In the genomic region with DNA sequence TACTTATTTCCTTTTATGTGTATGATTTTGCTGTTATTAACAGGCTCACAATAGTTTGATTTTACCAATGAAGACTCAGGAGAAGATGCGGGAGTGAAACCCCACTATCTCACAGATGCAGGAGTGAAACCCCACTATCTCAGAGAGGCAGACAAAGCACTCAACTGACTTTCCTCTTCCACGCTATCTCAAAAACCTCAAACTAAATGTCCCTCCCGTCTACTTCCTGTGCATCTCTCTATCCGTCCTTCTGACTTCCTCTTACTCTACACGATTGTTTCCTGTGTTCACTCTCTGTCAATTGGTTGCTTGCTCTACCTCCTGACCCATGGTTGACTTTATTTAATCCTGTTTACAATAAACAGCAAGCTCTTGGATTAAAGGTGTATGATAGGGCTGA, we compare ENCODE assay signal across 22 mouse cellular contexts.
DNase-seq lines count a peak whose midpoint lies in the region; ATAC-seq and TF ChIP-seq lines count a peak whose summit lies in the region.
"Had no signal": no experiment of that assay in that cellular context is flagged by ENCODE, and none has a peak within 500 bp of the region (broad histone marks: within the 10 kb centered on the region; RNA-seq: fewer than 3 reads in every experiment).

No protein-coding gene starts in this region.

- H3K27me3 ChIP-seq in thymus, adult 2 months (ENCODE audit: control insufficient read depth, insufficient read depth, low read length) = no peaks in the 10 kb centered on the region
- H3K27me3 ChIP-seq in liver, embryonic 14.5 days (ENCODE audit: control insufficient read depth, insufficient read depth, low read length) = no peaks in the 10 kb centered on the region
- H3K27me3 ChIP-seq in splenic B cell, adult 2 months (ENCODE audit: control insufficient read depth, insufficient read depth, low read length, poor library complexity, severe bottlenecking) = no peaks in the 10 kb centered on the region
- no peaks in the 10 kb centered on the region for H3K27me3 ChIP-seq in heart, adult 2 months (ENCODE audit: control insufficient read depth, insufficient read depth, low read length)
- H3K27me3 ChIP-seq: intestine, embryonic 15.5 days; kidney, embryonic 15.5 days; limb, embryonic 13.5 days; lung, embryonic 15.5 days; midbrain, embryonic 12.5 days had no signal

- intact Hi-C loops in heart, postnatal 10 days (cut with DNase I) = no loop called here
- intact Hi-C loops in heart, adult 2 months (cut with DNase I) = no loop called here

- no peak for TF ChIP-seq POLR2A in thymus, adult 2 months (IDR thresholded peaks at IDR 0.05; ENCODE audit: control insufficient read depth, extremely low read depth, insufficient read depth, low read length, poor library complexity)
- TF ChIP-seq POLR2A in heart, adult 2 months (IDR thresholded peaks at IDR 0.05; ENCODE audit: insufficient read depth, low read depth, low read length) = no peak

- TF ChIP-seq CTCF in thymus, adult 2 months (IDR thresholded peaks at IDR 0.05; ENCODE audit: borderline replicate concordance, control insufficient read depth, extremely low read depth, insufficient read depth, low read length, poor library complexity) = no peak
- no peak for TF ChIP-seq CTCF in liver, embryonic 14.5 days (IDR thresholded peaks at IDR 0.05; ENCODE audit: low read depth)
- TF ChIP-seq CTCF in heart, adult 2 months (IDR thresholded peaks at IDR 0.05) = no peak

- no peaks in the 10 kb centered on the region for H3K36me3 ChIP-seq in thymus, adult 2 months (ENCODE audit: control insufficient read depth, insufficient read depth, low read length)
- H3K36me3 ChIP-seq in liver, embryonic 14.5 days (replicated peaks; ENCODE audit: control insufficient read depth, insufficient read depth, low read depth) = no peaks in the 10 kb centered on the region
- H3K36me3 ChIP-seq in splenic B cell, adult 2 months (ENCODE audit: control insufficient read depth, insufficient read depth, low read length, poor library complexity, severe bottlenecking) = no peaks in the 10 kb centered on the region
- H3K36me3 ChIP-seq in heart, adult 2 months (ENCODE audit: control insufficient read depth, insufficient read depth, low read length) = no peaks in the 10 kb centered on the region
- H3K36me3 ChIP-seq: heart, embryonic 10.5 days; intestine, embryonic 15.5 days; kidney, embryonic 15.5 days; limb, embryonic 13.5 days; lung, embryonic 15.5 days; midbrain, embryonic 12.5 days had no signal

- H3K79me2 ChIP-seq in heart, adult 2 months (replicated peaks; ENCODE audit: control insufficient read depth, insufficient read depth, low read length) = no peaks in the 10 kb centered on the region

- H3K9ac ChIP-seq in liver, embryonic 14.5 days (replicated peaks) = no peak overlapping the region
- H3K9ac ChIP-seq in heart, adult 2 months (ENCODE audit: low read depth, low read length) = no peak overlapping the region
- H3K9ac ChIP-seq: hindbrain, embryonic 14.5 days; intestine, embryonic 15.5 days; kidney, embryonic 15.5 days; limb, embryonic 13.5 days; lung, embryonic 15.5 days; midbrain, embryonic 12.5 days had no signal

- no peak overlapping the region for H3K4me3 ChIP-seq in thymus, adult 2 months (ENCODE audit: control insufficient read depth, insufficient read depth, low read length)
- H3K4me3 ChIP-seq in liver, embryonic 14.5 days (ENCODE audit: insufficient read depth in 1 of 2, low read depth in 2 of 2, low read length in 2 of 2) = no peak overlapping the region
- H3K4me3 ChIP-seq in heart, adult 2 months = no peak overlapping the region
- H3K4me3 ChIP-seq: heart, embryonic 10.5 days; intestine, embryonic 15.5 days; kidney, embryonic 15.5 days; limb, embryonic 13.5 days; lung, embryonic 15.5 days; midbrain, embryonic 12.5 days had no signal

- no peaks in the 10 kb centered on the region for H3K4me1 ChIP-seq in thymus, adult 2 months (replicated peaks; ENCODE audit: control insufficient read depth, insufficient read depth, low read length)
- H3K4me1 ChIP-seq in liver, embryonic 14.5 days (replicated peaks; ENCODE audit: control insufficient read depth in 2 of 2, insufficient read depth in 2 of 2, low read length in 1 of 2) = peaks cover 4 to 27% of the 10 kb centered on the region in 2 experiments; a peak in 3 of 4 replicates
- no peaks in the 10 kb centered on the region for H3K4me1 ChIP-seq in heart, adult 2 months (ENCODE audit: control insufficient read depth, insufficient read depth, low read length)
- H3K4me1 ChIP-seq: intestine, embryonic 15.5 days; limb, embryonic 13.5 days; lung, embryonic 15.5 days; midbrain, embryonic 12.5 days had no signal

- peak; percentile 84 for TF ChIP-seq EP300 in liver, embryonic 14.5 days (IDR thresholded peaks at IDR 0.05; ENCODE audit: low read depth)
- no peak for TF ChIP-seq EP300 in heart, adult 2 months (IDR thresholded peaks at IDR 0.05; ENCODE audit: insufficient read depth, low read depth, low read length)

- 11% methylated on average over 5 of the region's 5 CpGs for WGBS in thymus, adult 2 months
- WGBS in liver, embryonic 14.5 days (ENCODE audit: insufficient replicate concordance) = 6% methylated on average over 5 of the region's 5 CpGs
- WGBS in heart, adult 2 months = 48% methylated on average over 5 of the region's 5 CpGs

- peak; percentile 53 for ATAC-seq in granulocyte monocyte progenitor cell, adult 5-6 weeks (replicated peaks; ENCODE audit: poor library complexity, severe bottlenecking)
- peak; percentile 73 for ATAC-seq in liver, embryonic 14.5 days (ENCODE audit: insufficient read depth)
- ATAC-seq: forebrain, embryonic 16.5 days had no signal

- no peak overlapping the region for H3K27ac ChIP-seq in thymus, adult 2 months (ENCODE audit: control insufficient read depth, insufficient read depth, low read length)
- H3K27ac ChIP-seq in liver, embryonic 14.5 days = no peak overlapping the region
- no peak overlapping the region for H3K27ac ChIP-seq in heart, adult 2 months
- H3K27ac ChIP-seq: heart, embryonic 10.5 days; hindbrain, embryonic 14.5 days; intestine, embryonic 15.5 days; kidney, embryonic 15.5 days; limb, embryonic 13.5 days; lung, embryonic 15.5 days; macrophage; midbrain, embryonic 12.5 days had no signal

- peak; percentile 2 for DNase-seq in thymus, adult 2 months
- DNase-seq in thymus, postnatal 4 days = no peak
- DNase-seq in liver, embryonic 14.5 days (ENCODE audit: low read depth in 3 of 3, low spot score in 3 of 3) = peak; percentile 30 to 51 (median 35)
- DNase-seq in splenic B cell, adult 2 months (ENCODE audit: low read depth, low spot score) = peak; percentile 40
- no peak for DNase-seq in heart, postnatal 10 days
- no peak for DNase-seq in Muller cell, postnatal 12 days (ENCODE audit: inconsistent ontology term)
- DNase-seq in heart, adult 2 months = no peak
- DNase-seq: cerebellum, postnatal 10 days; embryo, embryonic 11 days; gastrocnemius, postnatal 36 days; heart, postnatal 14 days; right cerebral cortex, adult 18-20 months had no signal

- no peak overlapping the region for H3K4me2 ChIP-seq in liver, embryonic 14.5 days (ENCODE audit: low read depth)
- H3K4me2 ChIP-seq: hindbrain, embryonic 14.5 days; intestine, embryonic 15.5 days; kidney, embryonic 15.5 days; limb, embryonic 13.5 days; lung, embryonic 15.5 days; midbrain, embryonic 12.5 days had no signal

- no peaks in the 10 kb centered on the region for H3K9me3 ChIP-seq in liver, embryonic 14.5 days (ENCODE audit: control insufficient read depth, low read length)
- H3K9me3 ChIP-seq: heart, embryonic 10.5 days; intestine, embryonic 15.5 days; kidney, embryonic 15.5 days; limb, embryonic 13.5 days; lung, embryonic 15.5 days had no signal

Comparison
In these comparisons a context has a peak if more than half of its experiments do, and no peak if none do; other contexts are left out.
1. DNase-seq: peak in thymus, adult 2 months (single experiment), liver, embryonic 14.5 days (3 of 3) and splenic B cell, adult 2 months (single experiment); none in thymus, postnatal 4 days (single experiment), heart, postnatal 10 days (0 of 2), Muller cell, postnatal 12 days (single experiment) and heart, adult 2 months (0 of 2).